Mouse (Mus musculus) cerebellum, adult 11 months (tissue): Measurements from ENCODE around the gene Hs6st1.

Source experiments
- DNase-seq: peaks from one replicate; pipeline ENCODE4 v3.0.0; 2022

Hs6st1 gene

GRCm38 (mm10) chr1:36065761-36066150, 2.4 kb upstream of the Hs6st1 start:
- DNase-seq, result no peak

GRCm38 (mm10) chr1:36066216-36066980, 1.8 kb upstream of the Hs6st1 start:
- DNase-seq, result no peak

DNA sequence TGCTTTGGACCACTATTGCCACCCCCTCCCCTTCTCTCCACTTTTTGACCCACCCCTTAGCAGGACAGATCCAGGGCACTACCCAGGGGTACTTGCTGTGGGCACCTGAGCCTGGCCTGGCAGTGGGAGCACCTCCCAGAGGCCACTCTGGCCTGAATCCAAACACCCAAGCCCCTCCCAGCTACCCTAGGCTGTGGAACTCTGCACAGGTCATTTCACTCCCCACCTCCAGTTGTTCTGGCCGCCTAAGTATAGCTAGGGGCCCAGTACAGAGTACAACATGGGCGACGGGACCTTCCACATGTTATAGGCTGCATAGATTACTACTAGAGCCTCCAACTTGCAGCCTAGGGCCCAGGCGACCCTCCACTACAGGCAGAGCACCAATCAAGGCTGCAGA, 999 bp upstream of the Hs6st1 start:
- no peak for DNase-seq

- no peak for DNase-seq
Observed at GRCm38 (mm10) chr1:36067611-36068010, 589 bp upstream of the Hs6st1 start.

- DNase-seq, result peak; percentile 64
Observed at GRCm38 (mm10) chr1:36068531-36069120, 426 bp downstream of the Hs6st1 start.

GRCm38 (mm10) chr1:36069291-36069771, 1.1 kb downstream of the Hs6st1 start:
- DNase-seq, result no peak

GRCm38 (mm10) chr1:36070190-36070589, 2.0 kb downstream of the Hs6st1 start:
- no peak for DNase-seq

DNA sequence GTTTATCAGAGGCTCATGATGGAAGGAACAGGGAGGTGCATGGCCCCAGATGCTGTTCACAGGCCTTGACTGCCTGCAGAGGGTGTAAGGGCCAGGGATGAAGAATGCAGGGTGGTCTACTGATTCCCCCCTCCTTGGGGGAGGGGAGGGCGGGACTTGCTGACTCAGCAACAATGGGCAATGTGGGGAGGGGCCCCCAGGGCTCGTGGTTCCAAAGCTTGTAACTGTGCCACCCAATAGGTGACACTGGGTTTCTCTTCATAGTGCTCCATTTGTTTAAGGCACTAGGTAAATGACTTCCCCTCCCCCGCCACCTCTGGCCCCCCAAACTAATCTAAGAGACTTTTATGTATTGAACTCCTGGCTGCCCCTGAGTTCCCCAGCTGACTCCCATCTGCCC, 2.5 kb downstream of the Hs6st1 start:
- DNase-seq, result no peak

GRCm38 (mm10) chr1:36071176-36071575, 3.0 kb downstream of the Hs6st1 start:
- DNase-seq, result no peak

DNA sequence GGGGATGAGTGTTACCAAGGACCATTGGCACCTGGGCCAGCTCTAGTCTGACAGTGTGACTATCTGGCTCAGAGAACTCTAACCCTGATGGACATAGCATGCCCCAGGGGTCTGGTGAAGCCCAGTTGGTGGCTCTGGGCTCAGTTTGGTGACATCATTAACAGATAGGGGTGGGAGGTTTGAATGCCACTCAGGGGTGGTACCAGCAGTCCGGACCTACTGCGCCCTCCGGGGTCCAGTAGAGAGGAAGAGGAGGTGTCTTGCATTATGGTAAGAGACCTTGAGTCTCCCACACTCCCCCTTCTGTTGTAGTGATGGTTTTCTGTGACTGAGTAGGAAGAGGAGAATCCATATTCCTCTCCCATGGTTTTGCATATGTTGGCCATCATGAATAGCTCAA, 3.4 kb downstream of the Hs6st1 start:
- DNase-seq, result no peak

DNA sequence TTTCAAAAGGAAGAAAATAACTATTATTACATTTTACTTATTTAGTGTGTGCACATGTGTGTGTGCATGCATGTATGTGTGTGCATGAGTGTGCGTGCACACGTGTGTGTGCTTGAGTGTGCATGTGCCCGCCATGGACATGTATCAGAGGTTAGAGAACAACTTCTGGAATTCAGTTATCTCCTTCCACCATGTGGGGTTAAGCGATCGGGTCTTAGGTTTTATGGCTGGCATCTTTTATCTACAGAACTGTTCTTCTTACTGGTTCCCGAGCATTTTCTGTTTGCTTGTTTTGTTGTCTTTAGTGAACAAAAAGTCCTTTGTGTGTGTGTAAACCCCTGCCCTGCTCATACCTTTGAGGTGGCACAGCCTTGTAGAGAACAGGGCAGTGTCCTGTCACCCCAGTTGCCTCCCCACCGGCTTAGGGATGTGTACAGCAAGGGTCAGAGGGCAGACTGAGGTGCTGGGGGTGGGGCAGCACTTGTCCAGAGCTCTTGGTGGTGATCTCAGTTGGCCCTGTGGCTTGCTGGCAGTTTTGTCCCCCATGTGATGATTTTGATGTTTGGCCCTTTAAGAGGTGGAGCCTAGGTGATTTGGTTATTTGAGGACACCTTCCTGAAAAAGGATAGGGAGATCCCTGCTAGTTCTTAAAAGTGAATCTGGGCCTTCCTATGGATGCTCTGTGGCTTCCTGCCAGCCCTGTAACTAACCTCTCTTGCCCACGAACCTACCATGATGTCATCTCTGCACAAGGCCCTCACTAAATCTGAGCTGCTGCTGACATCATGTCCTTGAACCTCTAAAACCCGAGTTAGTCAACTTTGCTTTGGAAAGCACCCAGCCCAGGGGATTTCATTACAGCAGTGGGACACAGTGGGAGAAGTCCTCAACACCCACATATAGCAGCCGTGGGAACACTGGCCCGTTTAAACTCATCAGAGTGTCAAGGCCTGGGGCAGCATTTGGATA, 4.7 kb downstream of the Hs6st1 start:
- no peak for DNase-seq

DNA sequence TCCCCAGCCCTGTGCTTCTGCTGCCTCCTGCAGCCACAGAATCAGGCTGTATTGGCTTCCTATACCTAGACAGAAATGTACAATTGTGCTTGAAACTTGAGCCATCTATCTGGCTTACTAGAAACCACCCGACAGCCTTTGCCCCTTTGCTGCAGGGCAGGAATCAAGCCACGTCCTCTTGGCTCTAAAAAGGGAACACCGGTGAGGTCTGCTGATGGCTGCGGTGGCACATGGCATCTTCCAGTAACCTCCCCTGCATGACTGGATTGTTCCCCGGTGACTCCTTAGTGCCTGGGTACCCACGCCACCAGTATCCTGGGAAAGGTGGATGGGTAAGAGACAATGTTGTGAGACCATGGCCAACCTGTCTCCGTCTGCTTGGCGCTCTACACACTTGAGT, 5.4 kb downstream of the Hs6st1 start:
- no peak for DNase-seq

- DNase-seq, result no peak
Observed at GRCm38 (mm10) chr1:36074197-36074596, 6.0 kb downstream of the Hs6st1 start.

DNA sequence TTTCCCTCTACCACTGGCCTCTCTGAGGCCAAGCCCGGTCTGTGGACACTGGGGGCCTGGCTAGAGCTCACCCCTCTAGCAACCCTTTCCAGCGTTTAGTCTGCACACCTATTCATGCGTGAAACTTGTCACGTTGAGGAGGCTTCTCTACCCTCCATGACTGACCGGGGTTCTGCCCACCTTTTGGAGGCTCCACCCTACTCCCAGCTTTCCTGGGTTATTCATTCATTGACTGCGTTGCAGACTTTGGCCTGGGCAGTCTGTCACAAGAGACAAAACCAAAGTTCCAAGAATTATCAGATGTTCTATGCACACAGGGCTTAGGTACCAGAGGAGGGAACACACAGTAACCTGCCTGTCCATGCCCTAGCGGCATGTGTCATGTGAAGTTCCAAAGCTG, 6.8 kb downstream of the Hs6st1 start:
- DNase-seq, result no peak

DNA sequence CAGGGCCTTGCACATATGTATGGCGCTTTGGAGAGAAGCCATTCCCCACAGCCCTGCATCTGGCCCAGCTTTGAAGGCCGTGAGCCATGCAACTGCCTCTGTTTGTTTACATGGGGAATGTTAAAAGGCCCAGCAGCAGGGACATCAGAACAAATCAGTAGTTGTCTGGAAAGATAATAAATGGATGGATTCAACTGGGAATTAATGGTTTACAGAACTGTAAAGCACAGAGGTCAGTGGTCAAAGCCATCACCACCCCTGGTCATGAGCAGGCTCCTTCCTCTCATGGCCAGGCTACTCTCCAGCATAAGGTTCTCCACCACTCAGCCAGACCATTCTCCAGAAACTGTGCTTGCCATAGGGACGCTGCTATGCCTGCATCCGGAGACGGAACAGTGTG, 7.5 kb downstream of the Hs6st1 start:
- DNase-seq, result no peak

GRCm38 (mm10) chr1:36077084-36077483, 8.9 kb downstream of the Hs6st1 start:
- no peak for DNase-seq

GRCm38 (mm10) chr1:36078250-36078649, 10.1 kb downstream of the Hs6st1 start:
- no peak for DNase-seq

DNA sequence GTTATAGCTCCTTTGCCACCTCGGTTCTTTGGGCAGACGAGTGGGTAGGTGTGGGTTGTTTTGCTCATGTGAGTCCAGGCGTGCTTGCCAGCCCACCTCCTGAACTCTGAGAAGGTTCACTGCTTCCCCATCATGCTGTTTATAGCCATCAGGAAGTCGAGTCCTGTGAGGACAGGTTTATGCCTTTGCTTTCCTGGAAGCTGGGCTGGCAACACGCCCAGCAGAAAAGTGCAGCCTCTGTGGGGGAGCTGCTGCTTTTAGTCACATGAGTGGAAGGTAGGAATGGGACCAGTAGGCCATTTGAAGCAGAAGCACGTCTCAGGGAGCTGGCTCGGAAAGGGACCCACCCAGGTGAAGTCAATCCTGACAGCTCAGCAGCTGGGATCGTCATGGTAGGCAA, 11.5 kb downstream of the Hs6st1 start:
- DNase-seq, result no peak

DNA sequence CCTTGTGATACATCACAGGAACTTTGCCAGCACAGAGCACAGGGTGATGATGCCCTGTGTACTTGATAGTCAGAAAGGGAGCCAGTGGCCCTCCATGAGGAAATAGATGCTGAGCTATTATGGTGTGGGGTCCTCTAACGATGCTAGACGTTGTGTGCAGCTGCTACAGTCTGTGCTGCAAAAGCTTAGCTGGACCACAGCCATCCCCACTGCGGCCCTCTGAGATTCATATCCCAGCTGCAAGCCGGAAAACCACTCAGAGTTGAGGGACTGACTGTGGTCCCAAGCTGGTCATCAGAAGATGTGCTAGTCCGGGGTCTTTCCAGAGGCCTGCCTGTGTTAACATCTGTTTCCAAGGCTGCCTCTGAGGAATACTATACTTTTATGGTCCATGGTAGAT, 12.8 kb downstream of the Hs6st1 start:
- no peak for DNase-seq

DNA sequence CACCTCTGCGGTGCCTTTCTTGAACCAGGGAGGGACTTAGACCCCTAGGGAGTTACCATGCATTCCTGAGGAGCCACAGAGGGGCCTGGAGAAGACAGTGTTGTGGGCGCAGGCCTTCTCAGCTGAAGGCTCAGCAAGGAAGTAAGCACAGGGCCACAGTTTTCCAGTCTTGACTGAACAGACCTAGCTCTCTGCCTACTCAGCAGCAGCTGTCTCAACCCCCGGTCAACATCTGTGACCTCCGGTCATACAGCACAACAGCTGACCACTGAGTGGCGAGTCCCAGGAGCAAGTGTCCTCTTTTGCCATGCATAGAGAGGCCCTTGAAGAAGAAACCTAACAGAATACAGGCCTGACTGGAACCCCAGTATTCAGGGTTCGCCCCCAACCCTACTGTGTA, 14.0 kb downstream of the Hs6st1 start:
- no peak for DNase-seq

GRCm38 (mm10) chr1:36083554-36083953, 15.4 kb downstream of the Hs6st1 start:
- no peak for DNase-seq

- no peak for DNase-seq
Observed at GRCm38 (mm10) chr1:36085069-36085468, 16.9 kb downstream of the Hs6st1 start.

- no peak for DNase-seq
Observed at GRCm38 (mm10) chr1:36088367-36088766, 20.2 kb downstream of the Hs6st1 start.

- DNase-seq, result no peak
Observed at GRCm38 (mm10) chr1:36089481-36089880, 21.3 kb downstream of the Hs6st1 start.
